Mouse (Mus musculus) myocyte (in vitro differentiated cells): ENCODE data around the gene Thap8.

Experiments used
- CEBPB ChIP-seq: IDR thresholded peaks from 2 replicates; pipeline ENCODE4 v1.6.1; 2011; ENCODE audit warnings: mild to moderate bottlenecking, moderate library complexity; ENCODE audit not compliant: poor library complexity, insufficient read depth, severe bottlenecking
- E2F4 ChIP-seq: IDR thresholded peaks from one replicate; pipeline ENCODE4 v1.6.1; 2011; ENCODE audit warnings: mild to moderate bottlenecking, control low read depth, moderate library complexity; ENCODE audit not compliant: insufficient read depth
- MAX ChIP-seq: IDR thresholded peaks from one replicate; pipeline ENCODE4 v1.6.1; 2011; ENCODE audit warnings: low read depth, mild to moderate bottlenecking, control low read depth
- POLR2A ChIP-seq: IDR thresholded peaks from one replicate; pipeline ENCODE4 v1.6.1; 2011; ENCODE audit warnings: low read depth, mild to moderate bottlenecking, control low read depth, moderate library complexity; ENCODE audit not compliant: insufficient read length
- POLR2AphosphoS2 ChIP-seq: IDR thresholded peaks from one replicate; pipeline ENCODE4 v1.6.1; 2011; ENCODE audit warnings: low read depth, control low read depth; ENCODE audit not compliant: insufficient read length
- SRF ChIP-seq: IDR thresholded peaks from one replicate; pipeline ENCODE4 v1.6.1; 2011; ENCODE audit warnings: low read depth; ENCODE audit not compliant: control insufficient read depth, insufficient read length
- TCF12 ChIP-seq: IDR thresholded peaks from one replicate; pipeline ENCODE4 v1.6.1; 2011; ENCODE audit warnings: mild to moderate bottlenecking, control low read depth; ENCODE audit not compliant: poor library complexity, insufficient read depth, severe bottlenecking
- USF1 ChIP-seq: IDR thresholded peaks from one replicate; pipeline ENCODE4 v1.6.1; 2011; ENCODE audit warnings: low read depth, mild to moderate bottlenecking, control low read depth, moderate library complexity

DNA sequence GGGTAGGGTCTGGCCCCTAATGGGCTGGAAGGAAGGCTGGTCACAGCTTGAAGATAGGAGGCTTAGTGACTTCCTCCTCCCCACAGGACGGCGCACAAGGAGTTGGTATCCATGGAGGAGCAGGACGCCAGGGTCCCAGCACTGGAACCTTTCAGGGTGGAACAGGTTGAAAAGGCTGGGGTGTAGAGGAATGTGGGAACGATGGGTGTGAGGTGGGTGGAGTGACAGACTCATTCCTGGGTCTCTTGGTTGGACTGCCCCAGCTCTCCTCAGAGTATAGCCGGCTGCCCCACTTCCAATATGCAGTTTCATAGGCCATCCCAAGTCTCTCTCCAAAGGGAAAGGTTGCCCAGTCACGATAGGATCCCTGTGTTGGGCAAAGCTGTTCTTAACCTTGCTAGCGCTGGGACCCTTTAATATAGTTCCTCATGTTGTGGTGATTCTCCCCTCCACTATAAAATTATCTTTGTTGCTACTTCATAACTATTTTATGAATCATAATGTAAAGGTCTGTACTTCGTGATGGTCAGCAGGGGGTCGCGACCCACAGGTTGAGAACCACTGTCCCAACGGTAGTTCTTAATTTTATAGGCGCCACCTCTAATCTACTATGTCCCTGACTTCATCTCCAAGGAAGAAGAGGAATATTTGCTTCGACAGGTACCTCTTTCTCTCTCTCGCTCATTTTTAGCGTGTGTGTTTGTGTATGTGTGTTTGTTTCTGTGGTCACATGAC lies 29.7 kb downstream of the Thap8 start:
- TF ChIP-seq E2F4: no peak
- TF ChIP-seq POLR2A: no peak
- no peak for TF ChIP-seq TCF12
- TF ChIP-seq POLR2AphosphoS2: no peak
- no peak for TF ChIP-seq CEBPB
- TF ChIP-seq USF1: no peak
- TF ChIP-seq SRF: no peak
- TF ChIP-seq MAX: no peak
